Mouse (Mus musculus) heart, postnatal 36 days (tissue): ENCODE results near the gene Tanc2. TPM values are rescaled to one million over a fixed set of nuclear protein-coding genes. Genes with fewer than 3 reads are reported as not detected.

Source experiments
- DNase-seq, 2 experiments: peaks; one replicate each; pipeline ENCODE4 v3.0.0; 2021 to 2022
- intact Hi-C: fragments of 180-260 bp; cut with DNase I; formaldehyde crosslinking; loops from one replicate; pipeline ENCODE4 v1.15.1; 2025
- total RNA-seq, 2 experiments: library from RNA; stranded (reverse); gene quantifications; 2 replicates each; pipeline ENCODE4 v1.2.3; 2021

Tanc2 gene
- total RNA-seq, 2 experiments from 2014 or later = 10.6 to 13.3 TPM

DNA sequence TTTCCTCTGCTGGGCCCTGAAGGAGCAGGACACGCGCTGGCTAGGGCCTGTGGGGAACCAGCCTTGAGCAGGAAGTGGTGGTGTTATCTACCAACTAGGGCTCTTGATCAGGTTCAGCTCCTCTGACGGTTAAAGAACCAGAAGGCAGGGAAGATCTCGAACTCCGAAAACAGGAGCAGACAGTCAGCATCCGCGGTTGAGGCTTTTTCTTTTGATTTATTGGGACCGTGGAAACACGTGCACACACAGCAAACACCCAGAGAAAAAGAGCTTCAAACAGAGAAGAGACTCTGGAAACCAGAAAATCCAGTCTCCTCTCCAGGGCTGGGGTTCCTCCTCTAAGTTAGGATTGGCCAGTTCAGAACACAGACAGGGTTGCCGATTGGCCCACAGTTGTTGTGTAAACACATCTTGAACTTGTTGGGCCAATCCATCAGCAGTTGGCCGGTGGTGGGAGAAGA is 356.9 kb downstream of the Tanc2 start:
- intact Hi-C loops = no loop called here
- no peak for DNase-seq

DNA sequence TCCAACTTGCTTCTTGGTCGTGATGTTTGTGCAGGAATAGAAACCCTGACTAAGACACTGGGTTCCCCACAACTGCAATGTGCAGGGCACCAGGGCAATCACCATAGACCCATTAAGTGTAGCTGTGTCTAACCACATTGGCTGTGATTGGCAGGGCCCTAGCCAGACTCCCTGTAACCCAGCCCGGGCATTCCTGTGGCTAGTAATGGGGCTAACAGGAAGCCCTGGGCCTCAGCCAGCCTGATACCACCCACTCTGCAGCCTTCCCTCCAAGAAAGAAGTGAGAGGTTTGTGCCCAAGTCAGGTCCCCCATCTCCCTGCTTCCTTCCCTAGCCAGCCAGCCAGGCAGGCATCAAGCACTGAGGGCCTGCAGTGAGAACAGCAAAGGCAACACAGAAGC is 358.5 kb downstream of the Tanc2 start:
- intact Hi-C loops = no loop called here
- DNase-seq = no peak

DNA sequence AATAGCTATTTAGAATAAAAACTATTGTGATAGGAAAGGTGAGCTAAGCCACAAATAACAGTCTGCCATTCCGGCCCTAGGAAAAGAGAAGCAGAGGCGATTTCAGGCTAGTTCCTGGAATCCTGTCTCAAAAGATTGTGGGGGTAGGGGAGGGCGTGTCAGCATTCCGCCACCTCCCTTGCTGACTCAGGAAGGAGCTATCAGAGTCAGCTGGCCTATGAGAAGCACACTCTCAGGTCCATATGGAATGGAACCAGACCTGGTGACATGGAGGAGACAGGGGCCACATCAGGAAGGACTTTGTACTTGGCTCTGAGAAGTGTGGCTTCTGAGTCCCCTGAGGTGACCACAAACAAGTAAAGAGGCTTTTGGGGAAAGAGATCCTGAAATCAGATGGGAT is 360.7 kb downstream of the Tanc2 start:
- intact Hi-C loops = no loop called here

DNA sequence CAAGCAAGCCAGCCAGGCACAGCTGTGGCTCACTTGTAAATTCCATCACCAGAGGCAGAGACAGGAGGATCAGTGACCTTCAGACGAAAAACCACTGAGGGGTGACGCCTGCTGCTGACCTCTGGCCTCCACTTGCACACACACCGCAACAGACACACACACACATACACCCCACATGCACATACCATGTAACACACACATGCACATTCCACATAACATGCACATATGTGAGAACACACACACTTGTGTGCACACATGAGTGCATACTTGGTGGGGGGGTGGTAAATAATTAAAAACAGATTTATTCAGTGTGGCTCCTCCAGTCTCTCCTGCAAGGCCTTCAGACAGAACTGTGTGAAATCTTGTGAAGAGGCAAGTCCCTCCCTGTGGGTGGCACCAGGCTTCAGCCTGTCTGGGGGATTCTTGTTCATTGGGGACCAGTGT is 361.8 kb downstream of the Tanc2 start:
- no peak for DNase-seq
- intact Hi-C loops = no loop called here

More for the DNA sequence above, 360.7 kb downstream of the Tanc2 start:
- no peak for DNase-seq

DNA sequence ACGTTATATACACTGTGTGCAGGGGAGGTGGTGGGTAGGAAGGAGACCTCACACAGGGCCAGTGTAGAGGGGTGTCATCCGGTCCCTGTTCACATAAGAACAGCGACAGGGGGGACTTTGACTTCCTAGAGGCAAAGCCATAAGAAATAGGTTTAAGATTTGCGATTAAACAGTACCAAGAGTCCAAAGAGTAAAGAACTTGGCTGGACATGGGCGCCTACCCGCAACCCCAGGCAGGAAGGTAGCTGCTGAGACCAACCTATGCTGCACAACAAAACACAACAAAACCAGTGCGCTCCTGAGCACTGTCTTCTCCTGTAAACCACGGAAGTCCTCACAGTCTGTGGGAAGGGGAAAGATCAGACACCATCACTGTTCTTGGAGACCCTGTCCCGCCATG is 362.3 kb downstream of the Tanc2 start:
- intact Hi-C loops = no loop called here
- DNase-seq = no peak

DNA sequence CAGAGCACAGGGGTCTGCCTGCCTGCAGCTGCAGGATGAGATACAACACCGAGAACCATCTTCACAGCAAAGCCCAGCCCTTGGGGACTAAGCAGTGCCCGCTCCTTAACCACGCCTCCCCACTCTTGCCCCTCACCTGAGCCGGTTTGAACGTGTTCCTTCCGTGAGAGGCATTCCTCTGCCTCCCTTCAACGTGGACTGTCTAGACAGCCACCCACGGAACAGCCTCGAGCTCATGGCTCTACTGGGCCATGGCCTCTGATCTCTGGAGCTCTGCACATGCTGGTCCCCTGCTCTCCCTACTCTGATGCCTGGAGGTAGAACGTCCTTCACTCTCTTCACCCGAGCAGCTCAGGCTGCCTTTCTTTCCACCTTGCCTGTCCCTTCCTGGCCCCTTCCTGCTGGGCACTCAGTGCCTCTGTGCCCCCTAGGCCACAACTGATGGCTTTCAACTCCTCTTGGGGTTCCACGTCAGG is 363.2 kb downstream of the Tanc2 start, which contains the start of gene Cyb561:
TSS of gene Cyb561 (minus strand) at position 426 of the 476 bp plus-strand sequence.
- intact Hi-C loops = no loop called here
- DNase-seq = peak in 1 of 2 experiments; percentile 33

DNA sequence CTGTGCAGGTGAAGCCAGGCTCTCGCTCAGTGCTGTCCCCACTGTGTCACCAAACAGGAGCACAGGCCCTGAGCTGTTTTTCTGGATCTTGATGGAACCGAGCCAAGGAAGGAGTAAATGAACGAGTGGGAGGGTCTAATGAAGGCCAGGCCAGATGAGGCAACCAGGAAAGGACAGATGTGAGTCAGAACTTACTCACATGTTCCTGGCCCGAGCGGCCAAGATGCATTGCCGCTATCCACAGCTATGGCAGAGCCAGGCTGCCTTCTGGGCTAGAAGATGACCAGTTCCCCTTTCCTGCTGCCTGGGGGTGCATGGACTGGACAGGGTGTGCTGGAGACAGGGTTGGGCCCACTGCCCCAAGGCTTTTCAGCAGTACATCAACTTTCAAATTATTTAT is 363.6 kb downstream of the Tanc2 start:
- intact Hi-C loops = no loop called here
- DNase-seq = peak; percentile 56 to 62

DNA sequence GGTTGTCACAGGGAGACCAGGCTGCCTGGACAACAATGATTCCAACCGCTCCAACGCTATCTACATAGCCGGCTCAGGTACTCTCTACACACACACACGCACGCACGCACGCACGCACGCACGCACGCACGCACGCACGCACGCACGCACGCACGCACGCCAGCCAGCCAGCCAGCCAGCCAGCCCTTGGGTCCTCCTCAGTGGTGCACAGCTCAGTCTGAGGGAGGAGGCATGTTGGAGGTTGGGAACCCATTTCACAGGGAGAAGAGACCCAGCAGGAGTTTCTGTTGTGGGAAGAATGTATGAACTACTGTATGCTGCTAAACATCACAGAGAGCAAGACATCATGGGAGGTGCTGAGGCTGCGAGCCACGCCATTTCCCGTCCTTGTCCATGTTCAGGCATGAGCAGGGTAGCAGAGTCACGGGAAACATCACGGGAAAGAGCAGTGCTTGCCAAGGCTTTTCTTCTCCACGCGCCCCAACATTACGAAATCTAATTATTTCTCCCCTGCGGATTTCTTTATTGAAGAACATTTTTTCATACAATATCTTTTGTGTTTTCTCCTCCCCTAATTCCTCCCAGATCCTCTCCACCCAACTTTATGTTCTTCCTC is 366.1 kb downstream of the Tanc2 start:
- intact Hi-C loops = no loop called here
- no peak for DNase-seq

DNA sequence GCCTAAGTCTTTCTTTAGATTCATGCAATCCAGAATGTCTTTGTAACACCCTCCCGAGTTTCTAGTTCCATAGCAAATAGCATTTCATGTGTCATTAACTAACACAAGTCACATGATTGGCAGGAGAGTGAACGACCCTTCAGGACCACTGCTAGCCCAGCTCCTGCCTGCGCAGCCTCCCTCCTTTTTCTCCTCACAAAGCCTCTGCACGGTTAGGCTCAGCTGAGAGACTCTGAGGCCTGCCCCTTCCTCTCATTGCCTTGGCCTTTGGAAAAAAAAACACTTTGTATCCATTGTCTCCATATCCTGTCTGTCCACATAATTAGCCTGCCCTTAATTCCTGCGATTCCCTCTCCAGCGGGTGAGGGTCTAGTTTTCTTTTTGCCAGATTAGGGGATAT is 367.7 kb downstream of the Tanc2 start:
- intact Hi-C loops = no loop called here
- DNase-seq = no peak

DNA sequence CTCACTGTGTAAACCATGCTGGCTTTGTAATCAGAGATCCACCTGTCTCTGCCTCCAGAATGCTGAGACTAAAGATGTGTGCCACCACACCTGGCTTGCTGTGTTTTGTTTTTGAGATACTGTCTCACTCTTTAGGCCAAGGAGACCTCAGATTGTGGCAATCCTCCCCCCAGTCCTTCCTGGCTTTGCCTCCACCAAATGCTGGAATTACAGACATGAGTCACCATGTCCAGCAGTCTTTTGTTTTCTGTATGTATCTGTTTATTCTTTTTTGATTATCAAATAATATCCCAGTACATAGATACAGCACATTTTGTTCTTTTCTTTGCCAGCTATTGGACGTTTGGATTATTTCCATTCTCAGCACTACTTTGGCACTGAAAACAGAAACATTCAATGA is 368.8 kb downstream of the Tanc2 start:
- intact Hi-C loops = loop anchor here (2.0 kb wide), 1 partner anchor 14 kb away; no protein-coding TSS in a partner anchor
- no peak for DNase-seq

DNA sequence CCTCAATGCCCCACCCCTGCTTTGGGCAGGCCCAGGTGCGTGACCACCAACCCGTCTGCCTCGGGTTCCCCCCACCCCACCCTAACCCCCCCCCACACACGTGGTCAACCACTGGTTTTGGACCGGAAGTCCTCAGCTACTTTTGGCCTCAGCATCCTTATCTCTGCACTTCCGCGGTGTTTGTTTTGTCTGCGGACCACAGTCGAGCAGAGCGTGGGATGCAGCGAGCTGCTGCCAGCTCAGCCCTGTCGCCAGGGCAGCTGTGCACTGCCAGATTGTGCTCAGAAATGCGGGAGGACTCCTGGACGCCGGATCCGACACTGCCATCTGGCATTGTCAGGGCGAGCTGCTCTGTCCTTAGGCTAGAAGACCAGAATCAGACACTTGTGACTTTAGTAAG is 369.6 kb downstream of the Tanc2 start:
- peak; percentile 51 to 53 for DNase-seq
- intact Hi-C loops = loop anchor here (2.0 kb wide), 1 partner anchor 15 kb away; no protein-coding TSS in a partner anchor

DNA sequence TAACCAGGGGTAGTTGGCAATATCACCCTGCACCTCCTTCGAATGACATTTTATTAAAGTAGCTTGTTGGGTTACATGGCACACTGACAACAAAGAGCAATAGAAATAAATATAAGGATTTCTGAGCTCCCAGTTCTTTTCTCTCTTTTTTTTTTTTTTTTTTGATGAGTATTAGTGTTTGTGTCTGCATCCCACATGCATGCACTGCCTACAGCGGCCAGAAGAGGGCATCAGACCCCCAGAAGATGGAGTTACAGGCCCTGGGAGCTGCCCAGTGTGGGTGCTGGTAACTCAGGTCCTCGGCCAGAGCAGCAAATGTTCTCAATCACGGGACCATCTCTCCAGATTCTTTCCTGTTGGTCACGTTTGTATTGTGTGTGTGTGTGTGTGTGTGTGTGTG is 374.9 kb downstream of the Tanc2 start:
- DNase-seq = no peak
- intact Hi-C loops = no loop called here

DNA sequence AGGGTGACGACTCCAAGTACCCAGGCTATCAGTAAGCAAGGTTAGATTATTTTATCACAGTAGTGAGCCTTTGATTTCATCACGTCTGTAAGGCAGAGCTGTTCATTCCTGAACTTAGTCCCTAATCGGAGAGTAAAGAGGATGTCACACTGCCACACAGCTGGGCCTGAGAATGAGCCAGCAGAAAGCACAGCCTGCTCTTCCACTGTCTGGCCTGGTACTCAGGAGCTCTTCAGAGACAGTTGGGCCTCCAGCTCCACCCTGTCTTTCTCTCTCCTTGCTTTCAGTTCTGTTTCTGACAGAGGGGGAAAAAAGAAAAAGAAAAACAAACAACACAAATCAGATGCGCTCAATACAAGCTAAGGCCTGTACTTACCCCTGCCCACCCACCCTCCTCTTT is 376.5 kb downstream of the Tanc2 start:
- intact Hi-C loops = no loop called here
- DNase-seq = no peak

DNA sequence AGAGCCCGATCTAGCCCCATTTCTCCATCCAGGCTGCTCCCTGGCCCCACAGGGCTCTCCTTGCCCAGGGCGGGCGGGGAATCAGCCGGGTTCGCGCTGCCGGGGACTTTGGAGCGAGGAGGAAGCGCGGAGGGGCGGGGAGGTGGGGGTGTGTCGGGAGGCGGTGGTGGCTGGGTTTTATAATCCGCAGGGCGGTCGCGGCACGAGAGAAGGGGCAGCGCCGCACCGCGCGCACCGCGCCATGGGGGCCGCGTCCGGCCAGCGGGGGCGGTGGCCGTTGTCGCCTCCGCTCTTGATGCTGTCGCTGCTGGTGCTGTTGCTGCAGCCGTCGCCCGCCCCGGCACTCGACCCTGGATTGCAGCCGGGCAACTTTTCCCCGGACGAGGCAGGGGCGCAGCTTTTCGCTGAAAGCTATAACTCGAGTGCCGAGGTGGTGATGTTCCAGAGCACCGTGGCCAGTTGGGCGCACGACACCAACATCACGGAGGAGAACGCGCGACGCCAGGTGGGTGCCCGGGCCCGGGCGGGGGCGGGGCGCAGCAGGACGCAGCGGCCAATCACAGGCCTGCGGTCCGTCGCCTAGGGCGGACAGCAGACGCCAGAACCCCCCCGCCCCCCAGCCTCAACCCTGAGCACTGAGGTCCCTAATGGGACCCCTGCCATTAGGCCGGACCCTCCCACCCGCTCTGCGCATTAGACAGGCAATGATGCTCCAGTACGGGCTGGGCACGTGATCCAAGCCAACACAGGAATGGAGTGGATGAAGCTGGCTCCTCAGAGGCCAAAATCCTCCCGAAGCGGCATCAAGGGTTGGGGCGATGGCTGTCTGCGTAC is 378.2 kb downstream of the Tanc2 start, which contains the start of gene Ace:
TSS of gene Ace (plus strand) at position 205 of the 834 bp plus-strand sequence.
- intact Hi-C loops = loop anchor here (2.0 kb wide), 2 partner anchors 23 to 67 kb away; no protein-coding TSS in a partner anchor
- peak; percentile 51 to 52 for DNase-seq

DNA sequence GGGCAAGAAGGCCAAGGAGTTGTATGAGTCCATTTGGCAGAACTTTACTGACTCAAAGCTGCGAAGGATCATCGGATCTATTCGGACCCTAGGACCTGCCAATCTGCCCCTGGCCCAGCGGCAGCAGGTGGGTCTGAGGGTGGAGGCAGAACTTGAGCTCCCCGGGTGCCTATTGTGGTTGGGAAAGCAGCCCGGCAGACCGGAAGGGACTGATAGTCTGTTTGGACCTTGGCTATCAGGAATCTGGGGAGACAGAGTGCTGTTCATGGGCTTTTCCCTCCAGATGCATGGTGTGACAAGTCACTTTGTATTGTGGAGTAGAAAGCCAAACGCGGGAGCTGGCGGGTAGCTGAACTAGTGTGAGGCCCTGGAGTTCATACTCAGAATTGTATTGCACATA is 379.2 kb downstream of the Tanc2 start:
- intact Hi-C loops = loop anchor here (1.0 to 2.0 kb wide), 3 partner anchors 24 to 66 kb away; no protein-coding TSS in a partner anchor
- DNase-seq = peak in 1 of 2 experiments; percentile 28

DNA sequence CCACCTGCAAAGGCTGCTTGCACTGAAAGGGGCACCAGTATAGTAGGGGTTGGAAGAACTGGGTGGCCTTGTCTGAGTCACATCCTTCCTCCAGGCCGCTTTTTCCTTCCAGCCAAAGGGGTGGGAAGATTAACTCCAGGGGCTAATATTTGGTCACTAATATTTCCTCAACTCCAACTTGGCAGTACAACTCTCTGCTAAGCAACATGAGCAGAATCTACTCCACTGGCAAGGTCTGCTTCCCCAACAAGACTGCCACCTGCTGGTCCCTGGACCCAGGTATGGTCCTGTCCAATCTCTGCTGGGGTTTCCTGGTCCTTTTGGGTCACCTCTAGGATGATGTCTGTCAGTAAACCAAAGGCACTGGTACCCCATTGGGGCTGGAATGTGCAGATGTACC is 379.7 kb downstream of the Tanc2 start:
- intact Hi-C loops = loop anchor here (1.0 to 2.0 kb wide), 3 partner anchors 25 to 65 kb away; no protein-coding TSS in a partner anchor
- peak; percentile 68 to 78 for DNase-seq

DNA sequence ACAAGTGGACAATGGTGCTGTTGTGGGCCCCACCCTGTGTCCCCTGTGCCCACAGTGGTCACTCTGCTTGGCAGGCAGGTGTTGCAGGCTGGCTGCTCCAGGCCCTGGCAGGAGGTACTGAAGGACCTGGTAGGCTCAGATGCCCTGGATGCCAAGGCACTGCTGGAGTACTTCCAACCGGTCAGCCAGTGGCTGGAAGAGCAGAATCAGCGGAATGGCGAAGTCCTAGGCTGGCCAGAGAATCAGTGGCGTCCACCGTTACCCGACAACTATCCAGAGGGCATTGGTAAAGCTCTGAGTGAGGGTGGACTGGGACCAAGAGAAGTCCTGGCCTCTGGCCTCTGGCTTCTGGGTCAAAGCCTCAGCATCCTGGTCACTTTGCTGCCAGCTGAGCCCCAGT is 384.8 kb downstream of the Tanc2 start:
- intact Hi-C loops = no loop called here
- no peak for DNase-seq

DNA sequence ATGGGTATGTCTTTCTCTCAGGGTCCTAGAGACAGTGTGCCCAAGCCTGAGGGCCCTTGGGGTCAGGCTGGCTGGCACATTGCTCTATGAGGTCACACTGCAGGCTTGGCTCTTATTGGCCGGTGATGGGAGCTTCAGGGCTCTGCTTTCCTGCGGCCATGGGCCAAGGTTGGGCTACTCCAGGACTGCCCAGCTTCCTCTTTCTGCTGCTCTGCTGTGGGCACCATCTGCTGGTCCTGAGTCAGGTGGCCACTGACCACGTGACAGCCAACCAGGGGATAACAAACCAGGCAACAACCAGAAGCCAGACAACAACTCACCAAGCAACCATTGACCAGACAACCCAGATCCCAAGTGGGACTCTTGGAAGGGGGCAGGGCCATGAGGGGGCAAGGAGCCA is 385.3 kb downstream of the Tanc2 start:
- no peak for DNase-seq
- intact Hi-C loops = no loop called here

DNA sequence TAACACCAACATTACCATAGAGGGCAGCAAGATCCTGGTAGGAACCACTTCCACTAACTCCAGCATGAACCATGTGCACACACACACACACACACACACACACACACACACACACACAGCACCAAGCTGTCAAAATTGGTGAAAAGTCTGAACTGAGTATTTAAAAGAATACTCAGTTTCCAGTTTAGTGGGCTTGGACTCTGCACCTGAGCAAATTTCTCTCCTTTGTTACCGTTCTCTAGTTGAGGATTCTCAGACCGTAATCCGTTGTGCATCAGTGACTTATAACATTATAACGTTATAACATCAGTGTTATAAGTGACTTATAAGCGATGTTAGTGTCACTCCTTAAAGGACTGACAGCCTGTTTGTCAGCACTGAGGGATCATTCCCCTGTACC is 385.9 kb downstream of the Tanc2 start:
- no peak for DNase-seq
- intact Hi-C loops = no loop called here

DNA sequence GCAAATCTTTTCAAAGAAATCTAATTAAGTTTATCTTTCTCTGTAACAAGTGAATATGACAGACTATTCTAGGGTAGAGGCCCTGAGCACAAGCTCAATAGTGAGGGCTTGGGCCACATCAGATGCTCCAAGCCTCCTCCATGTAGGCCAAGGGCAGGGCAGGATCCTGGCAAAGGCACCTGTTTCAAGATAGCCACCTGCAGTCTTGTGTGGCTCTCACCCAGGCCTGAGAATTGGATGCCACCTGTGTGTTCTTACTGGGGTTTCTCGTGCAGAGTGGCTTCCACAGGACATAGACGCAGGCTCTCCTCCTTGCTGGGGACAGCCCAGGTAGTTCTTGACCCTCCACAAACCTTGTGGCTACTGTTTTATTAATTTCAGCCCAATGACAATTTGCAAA is 388.4 kb downstream of the Tanc2 start:
- no peak for DNase-seq
- intact Hi-C loops = no loop called here

DNA sequence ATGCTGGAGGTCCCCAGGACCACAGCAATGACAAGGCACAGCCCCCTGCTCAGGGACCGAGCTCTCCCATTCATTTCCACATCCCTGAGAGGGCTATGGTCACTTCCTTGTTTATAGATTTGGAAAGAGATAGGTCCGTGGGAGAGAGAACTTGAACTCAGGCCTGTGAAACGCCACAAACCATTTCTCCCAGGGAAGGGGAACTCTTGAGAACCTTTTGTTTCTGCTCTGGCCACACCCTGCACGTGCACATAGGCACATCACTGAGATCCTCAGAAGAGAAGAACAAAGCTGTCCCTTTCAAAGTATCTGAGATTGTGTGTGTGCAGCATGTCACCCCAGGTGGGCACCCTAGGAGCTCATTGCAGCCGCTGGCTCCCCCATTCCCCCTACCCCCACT is 388.8 kb downstream of the Tanc2 start:
- intact Hi-C loops = no loop called here
- DNase-seq = no peak
